Mouse (Mus musculus) heart, embryonic 12.5 days (tissue): ENCODE data around the gene Rras2. TPM values are rescaled to one million over a fixed set of nuclear protein-coding genes. Genes with fewer than 3 reads are reported as not detected.
A peak's percentile ranks its signal among the peaks of the same experiment; 100 is the strongest.

Source experiments
- ATAC-seq: fragments of 200-750 bp; cut with Nextera tagmentation; 2 replicates; pipeline ENCODE4 v1.8.0; 2017; ENCODE audit warnings: moderate TSS enrichment, moderate library complexity; ENCODE audit not compliant: insufficient number of reproducible peaks, low FRiP score
- H3K27ac ChIP-seq: fragments of 300-500 bp; sonication (generic); 2 replicates; pipeline ENCODE4 v1.5.1; 2016; ENCODE audit warnings: mild to moderate bottlenecking, moderate library complexity; ENCODE audit not compliant: poor library complexity, severe bottlenecking
- H3K27me3 ChIP-seq: fragments of 300-500 bp; sonication (generic); replicated peaks from 2 replicates; pipeline ENCODE4 v1.6.1; 2016; ENCODE audit warnings: mild to moderate bottlenecking, moderate library complexity
- H3K36me3 ChIP-seq: fragments of 300-500 bp; sonication (generic); 2 replicates; pipeline ENCODE4 v1.6.1; 2016; ENCODE audit warnings: mild to moderate bottlenecking, moderate library complexity
- H3K4me1 ChIP-seq: fragments of 300-500 bp; sonication (generic); replicated peaks from 2 replicates; pipeline ENCODE4 v1.6.1; 2016; ENCODE audit warnings: mild to moderate bottlenecking
- H3K4me2 ChIP-seq: fragments of 300-500 bp; sonication (generic); 2 replicates; pipeline ENCODE4 v1.6.1; 2016; ENCODE audit warnings: mild to moderate bottlenecking, moderate library complexity
- H3K4me3 ChIP-seq: fragments of 300-500 bp; sonication (generic); 2 replicates; pipeline ENCODE4 v1.5.1; 2016; ENCODE audit warnings: mild to moderate bottlenecking
- H3K9ac ChIP-seq: fragments of 300-500 bp; sonication (generic); 2 replicates; pipeline ENCODE4 v1.6.1; 2016; ENCODE audit warnings: mild to moderate bottlenecking, moderate library complexity
- H3K9me3 ChIP-seq: fragments of 300-500 bp; sonication (generic); replicated peaks from 2 replicates; pipeline ENCODE4 v1.6.1; 2016; ENCODE audit warnings: mild to moderate bottlenecking, moderate library complexity
- WGBS: fragments of 180-500 bp; shearing (Covaris S2); methylation state at CpG from one replicate; pipeline ENCODE4 v1.1.7; 2016; 5-methylcytosine and 5-hydroxymethylcytosine counted together
- polyA plus RNA-seq: library from polyadenylated mRNA; unstranded; fragments of >200 nt; fragmentation: Nextera tagmentation; extraction: Ambion mirVana; gene quantifications from 2 replicates; pipeline ENCODE4 v1.2.1, GENCODE M21; 2016

Gene Rras2
- 61.6 and 65.6 TPM in 2 replicates for polyA plus RNA-seq

DNA sequence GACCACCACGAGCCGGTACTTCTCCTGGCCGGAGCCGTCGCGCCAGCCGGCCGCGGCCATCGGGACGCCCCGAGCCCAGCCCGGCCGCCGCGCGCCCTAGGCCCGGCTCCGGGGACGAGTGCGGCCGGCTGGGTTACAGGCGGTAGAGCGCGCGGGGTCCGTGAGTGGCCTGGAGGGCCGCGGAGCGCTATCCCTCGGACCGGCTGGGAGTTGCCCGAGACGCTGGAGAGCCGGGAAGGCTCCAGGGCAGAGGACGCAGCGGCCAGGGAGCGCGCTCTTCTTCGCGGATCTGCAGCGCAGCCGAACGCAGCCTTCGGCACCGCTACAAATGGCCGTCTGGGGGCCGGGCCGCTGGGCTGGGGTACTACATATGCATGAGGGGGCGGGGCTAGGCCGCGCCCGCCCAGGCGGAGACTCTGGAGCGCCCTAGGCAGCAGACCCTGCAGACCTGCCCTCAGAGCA, at the start of gene Rras2:
Rras2 (minus strand) TSS at position 338 of the 462 bp plus-strand sequence.
- no peaks in the 10 kb centered on the region for H3K27me3 ChIP-seq
- H3K36me3 ChIP-seq: no peaks in the 10 kb centered on the region
- H3K27ac ChIP-seq: peak within 1 kb of the TSS; percentile 99
- peak within 1 kb of the TSS; percentile 93 for H3K4me3 ChIP-seq
- peak within 1 kb of the TSS; percentile 84 for H3K4me2 ChIP-seq
- peak; percentile 96 for ATAC-seq
- WGBS: under 1% methylated on average over 55 of the region's 55 CpGs
- H3K4me1 ChIP-seq: peaks cover 25% of the 10 kb centered on the region
- peak within 1 kb of the TSS; percentile 95 for H3K9ac ChIP-seq
- no peaks in the 10 kb centered on the region for H3K9me3 ChIP-seq

DNA sequence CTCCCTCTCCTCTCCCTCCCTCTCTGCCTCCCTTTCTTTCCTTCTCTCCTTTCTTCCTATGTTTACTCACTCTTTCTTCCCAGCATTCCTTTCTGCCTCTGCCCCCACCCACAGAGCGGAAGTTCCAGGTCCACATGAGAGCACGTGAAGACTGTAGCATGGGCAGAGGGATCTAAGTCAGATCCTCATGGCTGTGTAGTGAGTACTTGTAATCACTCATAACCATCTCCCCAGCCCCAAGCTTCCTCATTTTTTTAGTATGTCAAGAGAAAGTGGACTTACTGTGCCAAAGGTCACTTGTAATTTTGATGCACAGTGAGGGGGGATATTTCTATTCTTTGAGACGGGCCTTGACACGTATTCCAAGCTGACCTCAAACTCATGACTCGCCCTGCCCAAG, 45.4 kb upstream of the Rras2 start:
- WGBS: 86% methylated on average over 5 of the region's 5 CpGs
- Histone ChIP-seq H3K9me3 (no peaks in the 10 kb centered on the region), H3K4me1 (no peaks in the 10 kb centered on the region), H3K4me2 (no peak overlapping the region), H3K27me3 (no peaks in the 10 kb centered on the region), H3K9ac (no peak overlapping the region), H3K36me3 (no peaks in the 10 kb centered on the region), H3K27ac (no peak overlapping the region), H3K4me3 (no peak overlapping the region)
- no peak for ATAC-seq

DNA sequence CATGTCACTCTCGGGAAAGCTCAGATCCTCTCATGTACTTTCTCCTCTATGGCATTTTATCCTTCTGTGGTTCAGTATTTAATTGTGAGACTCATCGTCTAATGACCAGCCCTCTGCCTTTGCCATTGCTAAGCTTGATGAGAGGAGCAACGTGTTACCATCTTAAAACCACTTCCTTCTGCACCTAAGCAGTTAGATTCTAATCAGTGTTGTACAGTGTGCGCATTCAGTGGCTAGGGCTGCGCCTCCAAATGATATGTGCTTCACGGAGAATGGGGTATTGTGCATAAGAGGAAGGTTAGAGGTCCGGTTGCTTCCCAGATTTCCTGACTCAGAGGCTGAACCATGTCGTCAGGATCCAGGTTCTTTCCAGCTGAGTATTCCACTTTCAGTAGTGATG, 43.5 kb upstream of the Rras2 start:
- no peak overlapping the region for H3K9ac ChIP-seq
- H3K27me3 ChIP-seq: no peaks in the 10 kb centered on the region
- no peaks in the 10 kb centered on the region for H3K36me3 ChIP-seq
- ATAC-seq: no peak
- H3K4me3 ChIP-seq: no peak overlapping the region
- H3K4me2 ChIP-seq: no peak overlapping the region
- H3K27ac ChIP-seq: no peak overlapping the region
- 69% methylated on average over 8 of the region's 8 CpGs for WGBS
- H3K9me3 ChIP-seq: no peaks in the 10 kb centered on the region
- H3K4me1 ChIP-seq: no peaks in the 10 kb centered on the region

DNA sequence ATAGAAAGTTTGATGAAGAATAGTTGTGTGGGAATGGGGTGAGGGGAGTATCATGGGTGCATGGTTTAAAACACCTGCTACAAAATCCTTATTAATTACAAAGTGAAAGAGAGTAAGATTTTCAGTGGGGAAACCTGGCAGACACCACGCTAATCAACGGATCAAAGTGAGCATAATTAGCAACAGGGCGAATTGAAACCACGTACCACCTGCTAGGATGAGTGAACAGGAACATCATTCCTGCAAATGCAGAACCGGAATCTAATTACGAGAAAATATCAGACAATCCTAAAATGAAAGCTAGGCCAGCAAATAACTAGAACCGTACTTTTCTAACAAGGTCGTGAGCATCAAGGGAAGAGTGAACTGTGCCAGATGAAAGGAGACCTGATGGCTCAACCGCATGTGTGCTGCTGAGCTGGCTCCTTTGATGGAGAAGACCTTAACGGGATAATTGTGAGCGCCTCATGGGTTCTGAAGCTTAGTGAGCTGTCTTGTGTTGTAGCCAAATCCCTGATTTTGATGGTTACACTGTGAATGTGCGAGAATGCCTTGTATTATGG, 40.2 kb upstream of the Rras2 start:
- Histone ChIP-seq H3K9ac (no peak overlapping the region), H3K27ac (no peak overlapping the region), H3K4me3 (no peak overlapping the region), H3K9me3 (no peaks in the 10 kb centered on the region), H3K4me1 (0 out of 2 replicates have a peak, but pooled peaks cover 4% of the 10 kb centered on the region), H3K4me2 (no peak overlapping the region), H3K27me3 (no peaks in the 10 kb centered on the region), H3K36me3 (no peaks in the 10 kb centered on the region)
- 89% methylated on average over 12 of the region's 12 CpGs for WGBS
- ATAC-seq: no peak

DNA sequence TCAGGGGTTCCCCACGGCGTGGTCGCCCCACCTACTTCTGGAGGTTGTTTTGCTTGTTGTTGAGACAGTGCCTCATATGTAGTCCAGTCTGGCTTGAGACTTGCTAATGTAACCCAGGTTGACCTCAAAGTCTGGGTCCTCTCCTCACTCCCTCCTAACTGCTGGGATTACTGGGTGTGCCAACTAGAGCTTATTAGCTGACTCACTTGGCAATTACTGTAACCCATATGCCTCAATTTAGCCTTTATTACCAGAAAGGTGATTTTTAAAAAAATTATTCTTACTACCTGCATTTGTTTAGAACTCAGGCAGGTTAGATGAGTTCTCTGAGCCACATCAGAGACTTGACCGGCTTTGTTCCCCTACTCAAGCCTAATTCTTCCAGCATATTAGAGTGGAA, 38.8 kb upstream of the Rras2 start:
- Histone ChIP-seq H3K27me3 (no peaks in the 10 kb centered on the region), H3K4me1 (0 out of 2 replicates have a peak, but pooled peaks cover 4% of the 10 kb centered on the region), H3K4me3 (no peak overlapping the region), H3K9ac (no peak overlapping the region), H3K9me3 (no peaks in the 10 kb centered on the region), H3K27ac (no peak overlapping the region), H3K36me3 (no peaks in the 10 kb centered on the region), H3K4me2 (no peak overlapping the region)
- WGBS: 89% methylated on average over 4 of the region's 4 CpGs
- ATAC-seq: no peak

DNA sequence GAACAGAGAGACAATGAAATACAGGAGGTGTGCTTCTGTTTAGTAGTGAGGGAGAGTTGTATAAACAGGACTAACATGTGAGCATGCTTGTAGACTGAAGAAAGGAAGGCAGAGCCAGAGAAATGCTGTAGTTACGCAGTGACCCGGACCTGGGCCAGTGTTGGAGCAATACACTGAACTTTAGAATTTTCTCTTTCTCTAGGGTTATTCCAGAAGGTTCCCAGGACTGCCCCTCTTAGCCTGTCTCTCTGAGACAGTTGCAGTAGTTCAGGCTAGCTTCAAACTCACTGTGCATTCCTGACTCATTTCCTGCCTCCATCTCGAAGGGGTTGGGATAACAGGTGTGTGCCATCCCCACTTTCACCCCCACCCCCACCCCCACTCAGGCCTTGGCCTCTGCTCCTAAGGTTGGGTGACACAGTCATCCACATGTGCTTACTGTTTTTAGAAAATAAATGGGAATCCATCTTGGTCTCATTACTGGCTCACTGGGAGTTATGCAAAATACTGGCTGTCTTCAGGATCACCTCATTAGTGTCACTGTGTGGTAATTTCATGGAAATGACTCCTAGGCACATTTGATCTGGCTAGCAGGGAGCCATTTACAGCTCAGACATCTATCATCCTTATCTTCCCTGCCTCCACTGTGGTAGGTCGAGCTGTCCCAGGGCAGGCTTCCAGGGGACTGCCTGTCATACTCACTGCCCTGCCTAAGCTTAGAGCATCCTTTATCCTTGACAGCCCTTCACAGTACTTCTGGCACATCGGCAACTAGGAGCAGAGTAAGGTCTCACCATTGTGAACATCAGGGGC, 37.7 kb upstream of the Rras2 start:
- Histone ChIP-seq H3K9me3 (0 out of 2 replicates have a peak, but pooled peaks cover 5% of the 10 kb centered on the region), H3K27ac (no peak overlapping the region), H3K9ac (no peak overlapping the region), H3K36me3 (no peaks in the 10 kb centered on the region), H3K4me3 (no peak overlapping the region), H3K27me3 (no peaks in the 10 kb centered on the region), H3K4me2 (no peak overlapping the region), H3K4me1 (0 out of 2 replicates have a peak, but pooled peaks cover 4% of the 10 kb centered on the region)
- WGBS: 43% methylated on average over 5 of the region's 5 CpGs
- ATAC-seq: no peak

DNA sequence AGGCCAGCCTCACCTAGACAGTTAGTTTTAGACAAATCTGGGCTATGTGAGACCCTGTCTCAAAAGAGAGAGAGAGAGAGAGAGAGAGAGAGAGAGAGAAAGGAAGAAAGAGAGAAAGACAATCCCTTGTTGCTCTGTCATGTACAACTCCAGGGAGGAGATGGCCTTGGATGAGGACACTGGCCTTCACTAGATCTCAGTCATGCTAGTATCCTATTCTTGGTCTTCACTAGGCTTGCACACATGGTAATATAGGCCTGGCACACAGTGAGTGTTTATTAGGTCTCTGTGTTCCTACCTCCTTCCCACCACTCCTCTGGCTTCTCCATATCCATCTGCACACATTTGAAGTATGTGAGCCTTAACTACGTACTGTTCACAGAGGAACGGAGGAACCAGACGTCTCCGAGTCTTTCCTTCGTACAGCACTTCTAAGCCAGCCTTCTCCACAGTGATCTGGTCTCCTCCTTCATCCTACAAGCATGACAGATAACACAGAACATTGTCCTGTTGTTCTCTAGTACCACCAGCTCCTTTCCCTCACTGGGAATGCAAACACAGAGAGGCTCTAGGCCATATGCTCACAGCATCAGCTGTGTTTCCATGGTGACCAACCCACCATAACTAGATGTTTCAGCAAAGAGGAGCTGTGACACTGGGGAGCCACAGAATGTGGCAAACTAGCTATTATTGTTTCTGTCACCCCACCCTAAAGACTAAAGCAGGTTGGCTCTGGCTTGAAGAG, 33.6 kb upstream of the Rras2 start:
- 0 out of 2 replicates have a peak, but pooled peaks cover 5% of the 10 kb centered on the region for H3K9me3 ChIP-seq
- H3K27ac ChIP-seq: no peak overlapping the region
- no peaks in the 10 kb centered on the region for H3K27me3 ChIP-seq
- 78% methylated on average over 5 of the region's 5 CpGs for WGBS
- no peak overlapping the region for H3K4me2 ChIP-seq
- no peak overlapping the region for H3K9ac ChIP-seq
- no peak overlapping the region for H3K4me3 ChIP-seq
- H3K4me1 ChIP-seq: 0 out of 2 replicates have a peak, but pooled peaks cover 4% of the 10 kb centered on the region
- H3K36me3 ChIP-seq: no peaks in the 10 kb centered on the region
- ATAC-seq: no peak

DNA sequence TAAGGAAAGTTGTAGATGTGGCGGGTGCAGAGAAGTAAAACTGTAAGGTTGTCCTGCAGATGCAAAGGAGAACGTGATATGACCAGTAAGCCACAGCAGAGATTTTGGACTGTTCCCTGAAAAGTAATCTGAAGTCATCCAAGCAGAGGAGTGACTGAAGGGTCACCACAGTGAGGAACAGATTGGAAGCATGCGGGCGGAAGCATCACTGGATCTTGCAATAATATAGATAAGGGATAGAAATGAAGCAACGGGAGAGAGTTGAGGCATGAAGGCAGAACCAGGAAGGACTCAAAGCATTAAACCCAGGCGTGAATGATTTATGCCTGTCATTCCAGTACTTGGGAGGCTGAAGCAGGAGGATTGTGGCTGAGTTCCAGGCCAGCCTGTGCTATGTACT, 32.0 kb upstream of the Rras2 start:
- Histone ChIP-seq H3K27ac (no peak overlapping the region), H3K27me3 (no peaks in the 10 kb centered on the region), H3K9ac (no peak overlapping the region), H3K4me2 (no peak overlapping the region), H3K9me3 (0 out of 2 replicates have a peak, but pooled peaks cover 5% of the 10 kb centered on the region), H3K4me1 (no peaks in the 10 kb centered on the region), H3K4me3 (no peak overlapping the region), H3K36me3 (no peaks in the 10 kb centered on the region)
- WGBS: 79% methylated on average over 6 of the region's 6 CpGs
- ATAC-seq: no peak

DNA sequence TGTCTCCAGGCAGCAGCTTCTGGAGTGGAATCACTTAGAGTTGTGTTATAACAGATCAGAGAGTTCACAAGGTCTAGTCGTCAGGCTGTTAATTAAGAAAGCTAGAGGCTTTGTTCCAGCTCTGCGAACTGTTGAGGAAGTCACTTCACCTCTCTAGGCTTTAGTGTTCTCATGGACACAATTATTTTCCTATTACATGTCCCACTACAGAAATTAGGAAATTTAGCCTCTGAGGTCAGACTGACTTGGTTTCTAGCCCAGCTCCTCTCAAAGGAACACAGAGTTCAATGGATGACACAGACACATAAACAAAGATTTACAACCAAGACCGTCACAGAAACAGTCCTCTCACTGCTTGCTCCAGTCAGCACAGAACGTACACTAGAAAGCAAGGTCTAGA, 31.6 kb upstream of the Rras2 start:
- Histone ChIP-seq H3K4me1 (no peaks in the 10 kb centered on the region), H3K9ac (no peak overlapping the region), H3K4me2 (no peak overlapping the region), H3K4me3 (no peak overlapping the region), H3K36me3 (no peaks in the 10 kb centered on the region), H3K27me3 (no peaks in the 10 kb centered on the region), H3K27ac (no peak overlapping the region), H3K9me3 (0 out of 2 replicates have a peak, but pooled peaks cover 5% of the 10 kb centered on the region)
- ATAC-seq: no peak
- 78% methylated on average over 4 of the region's 4 CpGs for WGBS

DNA sequence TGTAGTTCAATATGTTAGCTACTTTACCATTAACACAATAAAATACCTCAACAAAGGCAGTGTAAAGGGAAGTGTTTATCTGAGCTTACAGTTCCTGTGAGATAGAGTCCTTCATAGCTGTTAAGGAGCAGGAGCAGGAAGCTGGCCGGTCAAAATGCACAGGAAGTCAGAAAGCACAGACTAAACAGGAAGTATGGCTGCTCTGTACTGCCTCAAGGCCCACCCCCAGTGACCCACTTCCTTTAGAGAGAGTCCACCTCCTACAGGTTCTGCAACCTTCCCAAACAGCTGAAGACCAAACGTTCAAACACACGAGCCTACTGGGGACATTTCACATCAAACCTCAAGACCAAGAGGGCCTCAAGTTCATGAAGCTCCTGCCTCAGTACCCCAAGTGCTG, 28.3 kb upstream of the Rras2 start:
- 61% methylated on average over 3 of the region's 3 CpGs for whole genome bisulfite sequencing
- Histone ChIP-seq H3K4me2 (no peak overlapping the region), H3K4me3 (no peak overlapping the region), H3K9ac (no peak overlapping the region), H3K4me1 (no peaks in the 10 kb centered on the region), H3K27me3 (no peaks in the 10 kb centered on the region), H3K9me3 (0 out of 2 replicates have a peak, but pooled peaks cover 5% of the 10 kb centered on the region), H3K27ac (0 out of 2 replicates have a peak overlapping the region, but pooled peaks have one; percentile 34), H3K36me3 (no peaks in the 10 kb centered on the region)
- no peak for ATAC-seq
